Mouse (Mus musculus) ovary, postnatal 36 days (tissue): ENCODE measurements at regions not wholly inside any gene's neighbourhood (a gene's known extent, or its start where the extent isn't known, plus 50 kb on each side); places are given as distances from the start of the nearest gene placed in this dataset.

Experiments used
- DNase-seq: peaks from one replicate; pipeline ENCODE4 v3.0.0; 2022; ENCODE audit warnings: low spot score, mixed read lengths

- DNase-seq, result no peak
Observed at GRCm38 (mm10) chr15:61596318-61596717, 673.5 kb upstream of the A1bg start.

- no peak for DNase-seq
Observed at GRCm38 (mm10) chr15:61588956-61589355, 666.1 kb upstream of the A1bg start.

GRCm38 (mm10) chr15:61582335-61582734 is 659.5 kb upstream of the A1bg start:
- DNase-seq, result no peak

GRCm38 (mm10) chr15:61563347-61563746 is 640.5 kb upstream of the A1bg start:
- DNase-seq, result no peak

- DNase-seq, result no peak
Observed at GRCm38 (mm10) chr15:61562252-61562651, 639.4 kb upstream of the A1bg start.

GRCm38 (mm10) chr15:61553908-61554307 is 631.1 kb upstream of the A1bg start:
- no peak for DNase-seq

GRCm38 (mm10) chr15:61553081-61553680 is 630.4 kb upstream of the A1bg start:
- no peak for DNase-seq

- no peak for DNase-seq
Observed at GRCm38 (mm10) chr15:61551206-61551605, 628.4 kb upstream of the A1bg start.

GRCm38 (mm10) chr15:61548400-61548799 is 625.6 kb upstream of the A1bg start:
- no peak for DNase-seq

GRCm38 (mm10) chr15:61546608-61547007 is 623.8 kb upstream of the A1bg start:
- DNase-seq, result no peak

GRCm38 (mm10) chr15:61544074-61544473 is 621.3 kb upstream of the A1bg start:
- DNase-seq, result no peak

- no peak for DNase-seq
Observed at GRCm38 (mm10) chr15:61541643-61542042, 618.8 kb upstream of the A1bg start.

- DNase-seq, result no peak
Observed at GRCm38 (mm10) chr15:61540753-61541421, 618.1 kb upstream of the A1bg start.

- DNase-seq, result no peak
Observed at GRCm38 (mm10) chr15:61538930-61539329, 616.1 kb upstream of the A1bg start.

- no peak for DNase-seq
Observed at GRCm38 (mm10) chr15:61538169-61538755, 615.5 kb upstream of the A1bg start.

- DNase-seq, result no peak
Observed at GRCm38 (mm10) chr15:61536332-61536716, 613.5 kb upstream of the A1bg start.

GRCm38 (mm10) chr15:61535644-61536331 is 613.0 kb upstream of the A1bg start:
- no peak for DNase-seq

GRCm38 (mm10) chr15:61535180-61535579 is 612.4 kb upstream of the A1bg start:
- DNase-seq, result no peak

- DNase-seq, result no peak
Observed at GRCm38 (mm10) chr15:61532808-61533207, 610.0 kb upstream of the A1bg start.

GRCm38 (mm10) chr15:61532040-61532439 is 609.2 kb upstream of the A1bg start:
- DNase-seq, result no peak

- DNase-seq, result no peak
Observed at GRCm38 (mm10) chr15:61523036-61523435, 600.2 kb upstream of the A1bg start.

GRCm38 (mm10) chr15:61517265-61517664 is 594.5 kb upstream of the A1bg start:
- no peak for DNase-seq

GRCm38 (mm10) chr15:61514324-61514723 is 591.5 kb upstream of the A1bg start:
- DNase-seq, result no peak
